Mouse (Mus musculus) adrenal gland (tissue): ENCODE data around the gene Tmem129.

Experiments used
- intact Hi-C: fragments of 180-260 bp; cut with DNase I; formaldehyde crosslinking; loops from one replicate; pipeline ENCODE4 v1.15.1; 2025

The Tmem129 gene

DNA sequence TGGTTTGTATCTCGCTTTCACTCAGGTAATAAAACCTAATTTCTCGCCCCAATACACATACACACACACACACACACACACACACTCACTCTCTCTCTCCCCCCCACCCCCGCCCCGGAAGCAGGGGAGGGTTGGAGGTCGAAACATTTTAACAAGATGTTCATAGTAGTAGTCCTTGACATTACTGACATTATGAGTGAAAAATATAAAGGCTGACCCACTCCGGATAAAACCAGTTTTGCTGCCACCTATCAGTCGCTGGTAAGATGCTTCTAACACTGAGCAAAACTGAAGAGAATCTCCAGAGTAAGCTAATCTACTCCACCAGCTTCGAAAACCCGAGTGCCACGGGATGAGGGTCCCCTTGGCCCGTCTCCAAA, 6.7 kb downstream of the Tmem129 start:
- intact Hi-C loops, result loop anchor here (10.0 kb wide), 1 partner anchor 283 kb away; the partner anchor contains the start of gene Nelfa

DNA sequence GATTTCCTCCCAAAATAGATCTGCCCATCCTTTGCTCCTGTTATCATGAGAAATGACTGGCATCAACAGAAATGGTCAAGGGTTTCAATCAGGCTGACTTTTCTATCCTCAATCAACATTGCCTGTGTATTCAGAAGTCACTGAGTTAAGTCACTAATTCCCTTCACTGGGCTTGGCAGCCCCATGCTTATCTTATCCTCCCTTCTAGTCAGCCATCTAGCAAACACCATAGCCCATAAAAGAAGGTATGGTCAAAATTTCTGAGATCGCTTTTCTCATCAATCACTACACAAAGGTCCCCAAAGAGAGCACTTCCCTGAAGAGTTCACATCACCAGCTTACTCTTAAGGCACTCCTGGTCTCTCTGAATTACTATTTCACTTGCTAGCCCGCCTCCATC, 7.2 kb downstream of the Tmem129 start:
- intact Hi-C loops, result loop anchor here (10.0 kb wide), 1 partner anchor 284 kb away; the partner anchor contains the start of gene Nelfa

DNA sequence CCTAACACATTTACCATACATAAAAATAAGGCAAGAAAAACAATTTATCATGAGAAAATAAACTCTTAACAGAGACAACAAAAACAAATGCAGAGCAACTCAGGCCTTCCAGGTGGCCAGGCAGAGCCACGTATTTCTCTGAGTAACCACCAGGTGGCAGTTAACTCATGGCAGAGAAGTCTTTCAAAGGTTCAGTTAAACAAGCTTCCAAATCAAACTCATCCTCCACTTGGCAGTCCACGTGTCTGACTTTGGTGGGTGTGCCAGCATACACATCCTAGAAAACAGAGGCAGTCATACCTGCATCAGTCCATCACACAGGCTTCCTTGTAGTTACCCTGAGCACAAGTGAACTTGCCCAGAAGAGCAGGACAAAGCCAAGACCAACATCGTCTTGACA, 17.6 kb downstream of the Tmem129 start:
- intact Hi-C loops, result no loop called here

DNA sequence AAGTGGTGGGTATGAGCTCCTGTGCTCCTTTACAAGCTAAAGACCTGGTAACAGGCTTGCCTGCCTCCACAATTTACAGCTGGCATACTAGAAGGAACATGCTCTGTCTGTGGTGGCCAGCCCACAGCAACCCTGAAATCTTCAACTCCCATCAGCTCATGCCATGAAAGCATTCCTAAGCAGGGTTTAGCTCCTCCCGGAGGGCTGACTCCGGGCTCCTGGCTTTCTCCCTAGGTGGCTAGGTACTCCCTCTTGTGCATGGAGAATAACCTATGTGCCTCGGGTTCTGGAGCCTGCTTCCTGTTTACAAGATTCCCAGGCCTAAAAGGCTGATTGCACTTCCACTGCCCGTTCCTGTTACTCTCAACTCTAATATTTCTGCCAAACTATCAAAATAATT, 19.4 kb downstream of the Tmem129 start:
- intact Hi-C loops, result no loop called here

DNA sequence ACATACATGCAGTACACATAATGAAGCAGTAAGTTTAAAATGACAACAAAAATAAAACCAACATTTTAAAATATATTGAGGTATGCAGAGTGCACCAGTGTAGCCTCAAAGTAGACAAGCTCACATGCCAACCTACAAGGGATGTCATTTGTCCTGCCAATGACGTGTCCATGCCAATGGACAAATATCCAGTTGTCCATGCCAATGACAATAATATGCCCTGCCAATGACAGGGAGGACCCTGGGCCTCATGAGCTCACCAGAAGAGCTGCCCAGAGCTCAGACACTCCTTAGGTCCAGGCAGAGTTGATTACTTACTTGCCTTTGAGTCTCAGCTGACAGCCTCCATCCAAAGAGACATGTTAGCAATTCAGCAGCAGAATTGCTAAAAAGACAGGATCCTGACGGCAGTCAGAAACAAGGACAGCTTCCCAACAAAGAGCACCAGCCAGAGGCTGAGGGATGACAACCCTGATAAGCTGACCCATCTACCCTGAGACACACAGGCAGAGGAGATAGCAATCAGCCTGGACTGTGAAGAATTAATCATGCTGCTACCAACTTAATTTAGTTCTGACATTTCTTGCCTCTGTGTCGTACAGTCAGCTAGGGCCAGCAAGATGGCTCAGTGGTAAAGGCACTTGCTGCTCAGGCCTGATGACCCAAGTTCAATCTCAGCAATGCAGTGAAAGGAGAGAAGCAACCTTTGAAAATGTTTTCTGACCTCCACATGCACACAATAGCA, 20.4 kb downstream of the Tmem129 start:
- intact Hi-C loops, result no loop called here

DNA sequence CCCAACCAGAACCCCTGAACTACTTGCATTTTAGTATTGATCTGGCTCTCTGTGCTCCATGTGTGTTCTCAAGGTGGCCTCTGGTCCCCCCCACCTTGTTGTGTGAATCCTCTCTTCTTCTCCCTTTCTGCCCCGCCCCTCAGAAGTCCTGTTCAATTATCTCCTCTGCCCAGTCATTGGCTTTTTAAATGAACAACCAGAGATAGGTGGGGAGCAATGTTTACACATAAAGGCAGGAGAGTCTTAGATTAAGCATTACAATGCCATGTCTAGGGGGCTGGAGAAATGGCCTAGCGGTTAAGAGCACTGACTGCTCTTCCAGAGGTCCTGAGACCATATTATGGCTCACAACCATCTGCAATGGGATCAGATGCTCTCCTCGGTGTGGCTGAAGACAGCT, 22.9 kb downstream of the Tmem129 start:
- intact Hi-C loops, result no loop called here

DNA sequence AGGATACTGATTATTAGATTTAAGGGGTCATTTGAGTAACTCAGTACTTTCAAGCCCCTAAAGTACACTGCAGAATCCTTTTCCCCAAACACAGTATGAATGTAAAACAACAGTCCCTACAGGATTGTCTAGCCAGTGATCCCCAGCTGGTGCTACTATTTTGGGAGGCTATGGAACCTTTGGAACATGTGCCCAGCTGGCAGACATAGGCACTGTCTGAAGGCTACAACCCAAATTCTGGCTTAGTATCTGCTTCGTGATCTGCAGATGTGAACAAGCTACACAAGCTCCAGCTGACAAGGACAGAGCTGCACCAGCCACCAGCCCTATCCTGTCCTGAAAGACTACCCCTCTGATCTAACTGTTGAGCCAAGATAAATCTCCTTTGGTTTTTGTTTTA, 25.7 kb downstream of the Tmem129 start:
- intact Hi-C loops, result no loop called here

DNA sequence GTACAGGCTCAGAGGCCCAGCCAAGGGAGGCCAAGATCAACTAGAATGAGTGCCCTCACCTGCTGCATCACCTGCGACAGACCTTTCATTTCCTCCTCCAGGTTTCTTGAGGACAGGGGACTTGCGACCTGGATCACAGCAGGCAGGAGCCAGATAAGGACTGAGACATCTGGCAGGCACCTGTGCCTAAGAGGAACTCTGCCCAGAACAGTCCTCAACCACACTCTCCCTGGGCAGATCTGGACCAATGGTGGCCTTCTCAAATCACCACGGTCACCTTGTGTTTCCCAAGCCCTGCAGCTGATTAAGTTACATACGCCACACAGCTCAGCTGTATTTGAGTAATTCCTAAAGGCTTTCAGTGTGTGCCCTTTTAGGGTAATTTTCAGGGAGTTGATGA, 27.6 kb downstream of the Tmem129 start:
- intact Hi-C loops, result no loop called here

DNA sequence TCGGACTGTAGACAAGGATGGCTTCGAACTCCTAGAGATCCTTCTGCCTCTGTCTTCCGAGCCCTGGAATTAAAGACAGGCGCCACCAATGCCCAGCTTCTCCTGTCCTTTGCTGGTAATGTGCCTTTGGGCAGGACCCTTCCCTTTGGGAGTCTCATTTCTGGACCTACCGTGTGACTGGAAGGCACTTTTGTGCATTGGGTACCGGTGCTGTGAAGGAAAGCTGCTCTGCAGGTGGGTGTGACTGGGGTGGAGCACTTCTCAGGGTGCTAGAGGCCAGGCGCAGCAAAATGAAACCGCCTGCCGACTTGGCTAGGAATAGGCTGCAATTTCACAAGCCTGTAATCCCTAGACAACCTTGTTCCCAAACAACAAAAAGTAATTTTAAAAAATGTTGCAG, 28.2 kb downstream of the Tmem129 start:
- intact Hi-C loops, result no loop called here

DNA sequence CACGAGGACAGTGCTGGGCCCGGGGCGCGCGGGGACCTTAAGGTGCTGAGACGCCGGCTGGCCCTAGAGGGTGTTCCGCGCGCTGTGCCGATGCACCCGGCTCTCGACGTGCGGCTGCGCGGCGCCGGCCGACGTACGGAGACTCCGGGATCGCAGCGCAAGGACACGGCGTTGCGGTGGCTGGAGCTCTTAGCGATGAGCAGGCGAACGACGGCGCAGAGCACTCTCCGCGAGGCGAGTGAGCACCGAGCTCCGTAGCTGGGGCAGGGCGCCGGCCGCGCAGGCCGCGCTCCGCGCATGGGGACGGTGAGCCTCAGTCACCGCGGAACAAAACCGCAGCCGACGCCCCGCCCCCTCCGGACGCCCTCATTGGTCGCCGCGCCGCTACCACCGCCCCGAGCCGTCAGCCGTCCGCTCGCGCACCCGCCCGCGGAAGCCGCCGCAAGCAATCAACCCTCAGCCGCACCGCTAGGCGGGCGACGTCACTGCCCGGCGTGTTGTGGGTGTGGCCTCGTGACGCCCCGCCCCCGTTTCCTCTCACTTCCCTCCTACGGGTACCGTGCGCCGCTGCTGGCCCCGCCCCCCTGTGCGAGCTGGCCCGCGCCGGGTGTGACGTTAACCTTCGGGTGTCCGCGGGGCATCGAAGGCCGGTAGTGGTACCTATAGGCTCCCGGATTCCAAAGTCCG, 28.8 kb downstream of the Tmem129 start, which contains the start of the genes Fam53a and Gm9903:
Gene Fam53a, minus strand, starts transcription at position 335 of the 687 bp plus-strand sequence.
Gene Gm9903, plus strand, starts transcription at position 625 of the 687 bp plus-strand sequence.
- intact Hi-C loops, result no loop called here

DNA sequence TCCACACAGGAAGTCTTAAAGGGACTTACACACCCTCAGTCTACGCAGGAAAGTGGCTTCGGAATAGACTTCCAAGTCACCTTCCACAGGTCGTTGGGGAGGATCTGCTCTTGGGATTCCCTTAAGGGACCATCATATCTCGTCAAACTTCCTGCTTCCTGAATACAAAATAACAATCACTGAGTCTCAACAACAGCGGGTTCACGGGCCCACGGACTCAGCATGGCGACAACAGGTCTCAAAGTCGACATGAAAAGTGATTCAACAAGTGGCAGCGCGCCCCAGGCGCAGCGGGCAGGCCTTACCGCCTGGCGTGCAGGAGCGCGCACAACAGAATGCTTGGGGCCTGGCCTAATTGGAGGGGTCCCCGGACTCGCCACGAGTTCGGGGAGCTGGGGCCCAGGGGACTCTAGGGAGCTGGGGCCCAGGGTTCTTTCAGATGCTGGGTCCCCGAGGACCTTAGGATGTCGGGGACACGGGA, 29.4 kb downstream of the Tmem129 start:
- intact Hi-C loops, result no loop called here

DNA sequence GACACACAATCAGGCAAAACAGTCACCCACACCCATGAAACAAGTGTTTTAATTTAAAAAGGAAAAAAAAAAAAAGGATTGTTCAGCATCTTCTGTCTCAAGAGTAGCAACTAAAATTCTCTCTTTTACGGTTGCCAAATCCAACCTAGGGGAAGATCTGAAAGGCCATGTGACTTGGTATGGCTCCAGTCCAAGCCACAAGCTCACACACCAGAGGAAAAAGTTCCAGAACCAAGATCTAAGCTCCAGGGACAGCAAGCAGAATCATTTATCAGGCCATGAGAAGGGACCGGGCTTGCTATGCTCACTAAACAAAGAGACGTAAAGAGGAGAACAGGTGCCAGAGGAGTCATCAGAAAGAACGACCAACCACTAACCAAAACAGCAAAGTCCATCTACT, 30.2 kb downstream of the Tmem129 start:
- intact Hi-C loops, result no loop called here

DNA sequence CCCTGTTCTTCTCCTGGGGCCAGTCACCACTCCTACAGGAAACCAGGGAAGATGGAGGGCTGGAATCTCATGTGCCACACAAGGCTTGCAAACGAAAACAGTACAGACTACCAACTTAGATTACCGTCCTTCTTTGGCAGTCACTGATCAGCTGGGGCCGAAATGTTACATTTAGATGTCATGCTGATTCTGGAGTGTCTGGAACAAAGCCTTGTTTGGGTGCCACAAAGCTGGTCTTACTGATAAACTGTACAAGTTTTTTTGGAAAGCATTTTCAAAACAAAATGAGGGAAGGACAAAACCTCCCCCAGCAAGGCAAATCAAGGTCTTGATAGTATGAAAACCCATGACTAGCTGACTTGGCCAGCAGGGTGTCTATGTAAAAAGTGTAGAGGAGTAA, 34.5 kb downstream of the Tmem129 start:
- intact Hi-C loops, result no loop called here

DNA sequence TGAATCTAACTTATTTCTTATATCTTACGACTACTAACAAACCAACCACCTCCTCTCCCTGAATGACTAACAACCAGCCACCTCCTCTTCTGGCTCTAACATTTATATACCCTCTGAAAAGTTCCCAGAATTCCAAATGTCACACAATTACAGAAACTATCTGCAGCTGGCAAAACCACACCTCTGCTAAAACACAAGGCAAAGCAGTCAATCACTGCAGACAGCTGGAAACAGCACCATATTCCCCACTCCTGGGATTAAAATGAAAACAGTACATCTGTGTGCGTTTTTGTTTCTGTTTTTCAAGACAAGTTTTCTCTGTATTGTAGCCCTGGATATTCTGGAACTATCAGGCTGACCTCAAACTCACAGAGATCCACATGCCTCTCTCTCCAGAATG, 35.5 kb downstream of the Tmem129 start:
- intact Hi-C loops, result no loop called here

DNA sequence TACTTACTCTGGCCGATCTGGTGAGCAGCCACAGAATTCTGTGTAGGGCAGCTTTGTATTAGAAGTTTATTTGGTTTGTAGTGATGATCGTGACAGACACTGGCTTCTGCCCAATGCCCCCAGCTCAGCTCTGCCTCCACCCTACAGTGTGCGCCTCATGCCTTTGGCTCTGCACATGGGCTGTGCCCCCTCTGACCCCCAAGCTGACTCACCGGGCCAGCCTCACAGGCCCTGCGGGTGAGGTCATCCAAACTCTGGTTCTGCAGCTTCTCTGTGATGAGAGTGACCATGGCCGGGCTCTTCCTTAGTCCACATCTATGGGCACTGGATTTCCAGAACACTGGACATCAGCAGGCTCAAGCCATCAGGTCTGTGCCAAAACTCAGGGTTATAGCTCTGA, 43.8 kb downstream of the Tmem129 start:
- intact Hi-C loops, result no loop called here

DNA sequence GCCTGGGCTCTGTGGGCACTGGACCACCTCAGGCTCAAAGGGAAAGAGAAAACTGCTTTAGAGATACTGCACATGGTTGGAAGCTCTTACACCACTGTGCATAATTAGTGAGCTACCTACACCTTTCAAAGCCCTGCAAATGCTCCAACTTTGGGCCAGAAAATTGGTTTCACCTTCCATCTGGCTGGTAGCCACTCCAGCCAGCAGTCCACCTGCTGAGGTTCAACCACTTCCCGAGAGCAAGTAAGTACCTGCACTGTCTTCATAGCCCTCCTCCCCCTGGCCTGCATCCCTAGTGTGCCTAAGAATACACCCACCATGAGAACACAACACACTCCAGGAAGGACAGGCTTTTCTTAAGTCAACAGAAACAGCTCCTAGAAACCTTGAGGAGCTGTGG, 46.4 kb downstream of the Tmem129 start:
- intact Hi-C loops, result no loop called here

DNA sequence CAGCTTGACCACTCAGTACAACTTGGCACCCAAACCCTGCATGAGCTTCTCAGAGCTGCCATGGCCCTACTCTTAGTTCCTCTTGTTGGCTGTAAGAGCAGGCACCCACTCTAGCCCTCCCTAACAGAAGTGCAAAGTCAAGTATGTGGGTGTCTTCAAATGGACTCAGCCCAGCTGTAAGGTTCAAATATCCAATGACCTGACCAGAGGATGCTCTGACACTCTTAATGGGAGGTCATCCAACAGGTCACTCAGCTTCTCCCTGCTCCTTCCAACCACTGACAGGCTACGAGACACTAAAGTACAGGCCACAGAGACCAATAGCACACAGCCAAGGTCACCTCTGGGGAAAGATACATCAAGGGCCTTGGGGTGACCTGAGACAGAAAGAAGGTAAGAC, 49.0 kb downstream of the Tmem129 start:
- intact Hi-C loops, result no loop called here

DNA sequence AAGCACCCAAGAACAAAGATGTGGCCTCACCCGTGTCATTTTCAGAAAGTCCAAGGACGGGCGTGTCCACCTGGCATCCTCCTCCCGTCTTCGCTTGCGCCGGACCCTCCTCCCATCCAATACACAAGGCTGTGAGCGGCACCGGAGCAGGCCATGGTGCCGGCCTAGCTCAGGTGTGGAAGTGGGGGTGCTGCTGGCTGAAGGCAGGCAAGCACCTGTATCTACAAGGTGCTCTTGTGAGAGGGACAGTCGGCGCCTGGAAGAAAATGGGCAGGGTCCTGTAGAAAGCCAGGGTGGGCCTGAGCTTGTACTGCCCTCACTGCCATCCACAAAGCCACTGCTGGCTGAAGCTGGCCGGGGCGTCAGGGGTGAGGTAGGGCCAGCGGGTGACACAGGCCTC, 50.8 kb downstream of the Tmem129 start:
- intact Hi-C loops, result no loop called here

DNA sequence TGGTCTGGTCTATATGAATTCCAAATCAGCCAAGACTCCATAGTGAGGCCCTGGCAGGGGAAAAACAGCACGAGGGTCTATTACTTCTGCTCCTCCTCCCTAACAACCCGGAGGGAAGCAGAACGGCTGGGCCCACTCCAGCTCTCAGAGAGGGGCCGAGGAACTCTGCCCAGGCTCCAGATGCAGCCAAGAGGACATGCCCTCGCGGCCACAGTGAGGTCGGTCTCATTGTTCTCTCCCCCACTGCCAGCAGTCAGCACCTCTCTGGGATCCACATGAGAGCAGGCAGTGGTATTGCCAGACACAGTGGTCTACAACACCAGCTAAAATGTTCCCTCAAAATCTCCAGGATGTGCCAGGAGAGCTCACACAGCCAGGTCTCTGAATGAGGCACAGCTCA, 51.6 kb downstream of the Tmem129 start:
- intact Hi-C loops, result no loop called here

DNA sequence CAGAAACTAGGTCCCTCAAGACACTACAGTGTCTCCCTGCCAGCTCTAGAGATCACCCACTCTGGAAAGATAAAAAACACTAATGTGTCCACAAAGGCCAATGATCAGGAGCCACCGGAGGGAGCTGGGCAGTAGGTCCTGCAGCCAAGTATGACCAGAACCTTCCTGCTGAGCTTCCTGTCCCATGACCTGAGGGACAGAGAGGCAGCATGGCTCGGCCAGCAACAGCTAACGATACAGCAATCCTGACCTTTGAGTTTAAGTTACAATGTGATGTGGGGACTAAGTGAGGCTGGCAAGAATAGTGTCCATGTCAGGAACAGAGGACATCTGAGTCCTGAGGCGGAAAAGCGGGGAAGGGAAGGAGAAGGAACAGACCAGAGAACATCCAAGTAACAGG, 52.9 kb downstream of the Tmem129 start:
- intact Hi-C loops, result no loop called here
